Mouse (Mus musculus) liver, adult (tissue): ENCODE data around the gene Cd151.
A peak's percentile ranks its signal among the peaks of the same experiment; 100 is the strongest.

ENCODE experiments used
- GATA4 ChIP-seq: IDR thresholded peaks from 2 replicates; pipeline ENCODE4 v1.6.1; 2014; ENCODE audit warnings: mild to moderate bottlenecking, low read length; ENCODE audit not compliant: insufficient replicate concordance

Cd151 gene

DNA sequence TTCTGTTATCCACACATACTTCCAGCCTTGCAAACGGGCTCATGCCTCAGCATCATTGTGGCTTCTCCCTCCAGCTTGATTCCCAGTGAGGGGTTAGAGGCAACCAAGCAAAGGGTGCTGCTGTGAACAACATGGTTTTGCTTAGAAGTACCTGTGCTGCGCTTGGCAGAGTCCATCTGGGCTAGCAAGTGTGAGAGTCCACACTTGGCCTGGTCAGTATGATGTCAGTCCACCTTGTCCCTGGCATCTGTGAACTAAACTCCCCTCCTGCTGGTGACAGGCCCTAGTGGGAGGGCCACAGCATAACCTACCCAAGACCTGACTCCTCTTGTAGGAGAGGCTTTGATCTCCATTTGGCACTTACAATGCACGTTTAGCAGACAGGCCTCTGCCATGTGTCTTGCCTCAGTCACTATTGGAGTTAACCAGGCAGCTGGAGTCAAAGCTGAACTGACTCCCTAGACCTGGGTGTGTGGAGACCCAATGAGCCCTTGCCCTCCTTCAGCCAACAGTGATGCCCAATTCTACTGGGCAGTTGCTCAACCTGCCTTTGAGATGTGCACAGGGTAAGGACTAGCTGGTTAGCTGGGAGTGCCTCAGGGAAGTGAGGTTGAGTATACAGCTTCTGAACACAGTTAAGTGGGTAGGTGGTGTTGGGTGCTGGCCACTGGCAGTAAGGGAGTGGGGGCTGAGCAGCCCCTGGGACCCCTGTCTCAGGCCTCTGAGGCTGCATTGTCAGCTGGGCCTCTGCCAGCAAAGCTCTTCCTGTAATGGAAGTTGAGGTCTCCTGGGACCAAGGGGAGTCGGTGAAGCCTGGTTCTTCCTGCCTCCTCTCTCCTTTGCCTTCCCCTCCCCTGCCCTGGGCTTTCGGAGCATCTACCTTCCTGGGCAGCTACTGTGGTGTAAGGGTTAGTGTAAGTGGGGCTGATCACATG is 17.3 kb downstream of the Cd151 start:
- TF ChIP-seq GATA4, result no peak

DNA sequence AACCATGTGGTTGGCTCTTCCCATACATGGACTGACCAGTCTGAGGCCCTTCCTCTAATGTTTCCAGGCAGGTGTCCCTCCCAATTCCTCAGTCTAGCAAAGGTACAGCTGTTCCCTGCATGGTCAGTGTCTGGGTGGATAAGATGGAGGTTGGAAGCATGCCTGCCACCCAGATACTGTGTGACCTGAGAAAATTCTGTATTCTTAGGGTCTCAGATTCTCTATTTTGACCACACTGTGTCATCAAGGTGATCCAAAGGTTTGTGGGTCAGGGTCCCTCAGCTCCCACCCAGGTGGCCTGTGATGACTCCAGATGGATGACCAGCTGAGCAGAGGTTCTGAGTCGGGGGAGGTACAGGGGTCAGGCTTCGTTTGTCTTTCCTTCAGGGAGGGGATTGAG is 18.0 kb downstream of the Cd151 start:
- no peak for TF ChIP-seq GATA4

DNA sequence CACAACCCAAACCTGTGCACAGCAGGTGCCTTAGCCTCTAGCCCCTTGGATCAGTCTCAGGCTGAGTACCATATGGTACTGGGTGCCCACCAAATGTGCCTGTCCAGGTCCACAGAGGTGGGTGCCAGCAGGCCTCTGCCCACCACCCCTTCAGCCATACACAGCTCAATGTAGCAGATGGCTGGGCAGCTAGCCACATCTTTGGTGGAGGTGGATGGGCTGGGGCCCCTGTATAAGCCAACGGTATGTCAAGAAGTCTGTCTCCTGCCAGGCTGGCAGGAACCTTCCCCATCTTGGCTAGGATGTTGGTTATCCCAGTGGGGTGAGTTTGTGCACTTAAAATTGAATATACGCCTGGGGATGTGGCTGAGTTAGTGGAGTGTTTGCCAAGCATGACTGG is 18.4 kb downstream of the Cd151 start:
- no peak for TF ChIP-seq GATA4

DNA sequence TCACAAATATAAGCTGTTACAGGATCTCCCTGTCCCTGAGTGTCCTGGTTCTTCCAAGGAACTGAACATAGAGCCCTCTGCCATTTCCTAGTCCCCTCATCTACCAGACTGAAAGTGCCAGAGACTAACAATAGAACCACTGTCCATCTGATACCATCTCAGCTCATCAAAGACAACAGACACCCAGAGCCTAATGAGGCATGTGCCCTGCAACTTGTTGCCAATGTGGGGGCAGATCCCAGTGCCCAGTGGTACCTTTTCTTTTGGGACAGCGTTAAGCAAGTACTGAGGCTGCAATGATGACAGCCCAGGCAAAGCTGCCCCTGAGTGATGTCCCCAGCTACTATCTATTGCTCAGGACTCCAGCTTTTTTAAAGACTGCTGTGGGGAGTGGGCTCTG is 19.0 kb downstream of the Cd151 start:
- TF ChIP-seq GATA4, result no peak

DNA sequence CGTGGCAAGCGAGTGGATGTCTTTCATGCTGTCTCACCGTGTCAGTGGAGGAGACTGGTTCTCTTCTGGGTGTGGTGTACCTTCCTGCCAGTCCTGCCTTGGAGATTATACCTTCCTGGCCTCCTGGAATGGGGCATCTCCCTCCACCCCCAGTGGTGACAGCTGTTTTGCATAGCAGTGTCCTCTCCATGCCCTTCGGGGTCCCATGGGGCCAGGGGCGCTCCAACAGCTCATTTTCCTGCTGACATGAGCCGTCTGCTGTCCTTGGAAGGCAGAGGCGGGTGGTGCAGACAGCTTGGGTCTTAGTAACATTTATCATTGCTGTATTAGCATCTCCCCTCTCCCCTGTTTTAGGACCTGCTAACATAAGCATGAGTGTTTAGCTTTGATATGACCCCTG is 19.9 kb downstream of the Cd151 start:
- TF ChIP-seq GATA4, result no peak

DNA sequence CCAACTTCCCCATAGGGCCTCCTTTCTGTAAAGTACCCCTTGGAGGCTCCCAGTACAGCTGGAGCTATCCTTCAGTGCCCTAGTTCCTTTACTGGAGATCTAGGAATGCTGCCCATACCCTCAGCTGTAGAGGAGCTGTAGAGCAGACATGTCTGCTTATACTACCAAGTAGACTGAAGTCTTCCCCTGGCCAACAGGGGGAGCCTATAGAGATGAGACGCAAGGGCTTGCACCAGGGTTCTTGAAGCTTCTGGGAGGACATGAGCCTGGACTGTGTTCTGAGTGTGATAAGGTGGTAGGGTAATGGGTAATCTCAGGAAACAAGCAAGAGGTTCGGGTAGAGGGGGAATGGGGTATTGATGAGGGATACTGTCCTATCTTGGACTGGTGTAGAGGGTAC is 24.0 kb downstream of the Cd151 start:
- no peak for TF ChIP-seq GATA4

DNA sequence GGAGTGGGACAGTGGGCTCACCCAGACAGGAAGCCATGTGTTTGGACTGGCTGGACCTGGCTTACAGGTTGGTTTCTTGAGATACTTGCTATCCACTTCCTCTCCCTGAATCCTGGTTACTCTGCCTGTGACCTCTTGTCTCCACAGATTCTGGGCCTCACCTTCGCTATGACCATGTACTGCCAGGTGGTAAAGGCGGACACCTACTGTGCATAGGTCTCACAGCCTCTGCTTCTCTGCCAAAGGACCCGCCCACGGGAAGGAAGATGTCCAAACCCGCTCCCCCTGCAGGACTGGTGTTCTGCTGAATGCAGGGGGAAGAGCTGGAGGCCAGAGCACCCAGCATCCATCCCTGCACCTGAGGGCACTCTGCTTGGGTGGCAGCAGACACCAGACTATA is 25.5 kb downstream of the Cd151 start:
- no peak for TF ChIP-seq GATA4

DNA sequence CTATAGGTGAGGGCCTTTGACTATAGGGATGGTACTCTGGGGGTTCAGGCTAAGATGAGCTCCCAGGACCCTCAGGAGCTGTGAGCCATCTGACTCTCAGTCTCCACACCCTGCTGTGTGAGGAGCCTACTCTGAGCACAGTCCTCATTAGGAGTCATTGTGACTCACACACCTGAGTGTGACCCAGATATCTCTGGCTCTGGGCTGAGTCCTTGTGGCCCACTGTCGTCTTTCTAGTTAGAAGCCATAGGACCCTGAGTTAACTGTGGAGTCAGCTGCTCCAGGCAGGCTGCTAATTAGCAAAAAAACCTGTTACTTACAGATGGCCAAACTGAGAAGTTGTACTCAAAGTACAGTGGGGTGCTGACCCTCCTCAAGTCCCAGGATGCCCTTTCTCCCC is 26.5 kb downstream of the Cd151 start:
- no peak for TF ChIP-seq GATA4

DNA sequence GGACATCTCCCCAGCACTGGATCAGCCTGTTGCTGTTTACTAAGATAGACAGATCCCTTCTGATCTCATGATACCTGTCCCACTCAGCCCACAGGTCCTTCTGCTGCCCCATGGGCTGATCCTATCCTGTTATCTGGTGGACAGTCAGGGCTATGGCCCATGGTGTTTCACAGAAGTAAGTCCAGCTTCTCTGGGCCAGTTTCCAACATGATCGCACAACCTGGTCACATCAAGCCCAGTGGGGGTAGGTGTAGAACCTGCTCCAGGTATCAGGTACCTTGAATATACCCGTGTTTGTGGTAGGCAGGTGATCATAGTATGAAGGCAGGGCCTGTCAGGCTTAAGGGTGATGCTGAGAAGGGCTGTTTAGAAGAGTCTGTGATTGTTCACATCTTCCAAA is 28.2 kb downstream of the Cd151 start:
- no peak for TF ChIP-seq GATA4

DNA sequence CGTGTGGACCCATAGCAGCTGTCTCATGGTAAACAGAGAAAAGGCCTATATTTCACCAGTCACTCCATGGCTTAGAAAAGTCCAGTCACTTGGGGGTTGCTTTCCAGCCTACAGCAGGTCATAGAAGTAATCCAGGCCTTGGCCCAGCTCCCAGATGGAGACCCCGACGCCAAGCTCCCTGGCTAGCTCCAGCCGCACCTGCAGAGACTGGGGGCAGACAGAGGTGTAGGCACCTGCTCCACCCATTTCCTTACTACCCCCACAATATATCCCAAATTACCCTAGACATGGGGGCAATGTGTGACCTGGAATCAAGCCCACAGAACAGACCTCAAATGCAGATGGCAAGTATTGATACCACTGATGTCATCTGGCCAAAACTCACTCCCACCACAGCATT is 28.7 kb downstream of the Cd151 start:
- no peak for TF ChIP-seq GATA4

DNA sequence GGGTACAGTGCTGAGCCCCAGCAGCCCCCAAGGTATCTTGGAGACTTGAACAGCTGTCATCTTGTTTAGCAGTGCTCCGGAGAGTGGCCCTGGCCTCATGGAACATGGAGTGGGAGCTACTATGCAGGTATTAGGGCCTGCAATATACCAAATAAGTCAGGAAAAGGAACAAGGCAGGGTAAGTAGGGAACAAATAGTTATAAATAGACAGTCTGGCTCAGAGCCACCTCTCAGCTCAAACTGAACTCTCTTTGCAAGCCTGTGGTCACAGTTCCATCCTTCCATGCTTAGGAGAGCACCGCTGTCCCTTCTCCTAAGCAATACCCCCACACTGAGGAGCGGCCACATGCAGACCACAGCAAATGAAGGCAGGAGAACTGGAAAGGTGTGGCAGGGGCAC is 30.4 kb downstream of the Cd151 start:
- TF ChIP-seq GATA4, result no peak

DNA sequence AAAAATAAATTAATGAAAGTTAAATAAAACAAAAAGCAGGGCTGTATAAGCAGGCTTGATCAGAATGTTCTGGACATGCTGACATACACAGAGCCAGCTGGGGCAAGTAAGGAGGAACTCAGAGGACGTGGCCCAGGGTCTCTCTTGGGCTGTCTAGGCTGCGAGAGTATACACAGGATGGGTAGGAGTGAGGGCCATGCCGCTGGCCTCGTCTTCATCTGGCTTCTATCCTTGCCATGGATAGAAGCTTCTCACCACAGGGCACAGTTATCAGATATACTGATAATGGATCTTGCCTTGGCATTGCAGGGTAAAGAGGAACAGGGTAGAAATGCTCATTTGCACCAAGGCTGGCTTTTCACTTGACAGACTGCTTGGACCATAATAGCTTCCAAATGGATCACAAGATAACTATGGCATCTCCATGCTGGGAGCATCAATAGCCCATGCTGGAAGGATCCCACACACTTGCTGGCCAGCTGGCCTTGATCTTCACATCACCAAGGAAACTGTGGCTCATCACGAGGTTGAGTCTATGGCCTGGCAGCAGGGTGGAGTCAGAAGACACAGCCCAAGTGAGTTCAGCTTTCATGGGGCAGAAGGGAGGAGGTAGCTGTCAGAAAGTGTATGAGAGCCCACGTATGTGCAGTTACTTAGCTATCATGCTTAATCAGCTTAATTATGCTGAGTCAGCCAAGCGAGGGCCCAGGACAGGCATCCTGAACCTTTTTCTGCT is 34.8 kb downstream of the Cd151 start:
- no peak for TF ChIP-seq GATA4

DNA sequence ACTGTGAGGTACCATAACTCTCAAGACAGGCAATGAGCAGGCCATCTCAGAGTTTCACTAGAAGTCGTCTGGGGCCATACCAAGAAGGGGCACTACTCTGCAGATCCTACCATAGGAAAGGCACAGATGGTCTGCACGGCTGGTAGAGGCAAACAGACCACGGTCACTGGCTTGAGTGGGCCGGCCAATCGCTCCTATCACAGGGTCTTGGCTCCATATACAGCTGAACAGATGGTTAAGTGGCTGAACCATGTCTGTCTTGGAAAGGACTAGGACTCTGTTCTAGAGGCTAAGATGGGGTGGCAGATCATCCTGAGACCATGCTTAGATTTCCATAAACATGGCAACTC is 35.3 kb downstream of the Cd151 start:
- no peak for TF ChIP-seq GATA4

DNA sequence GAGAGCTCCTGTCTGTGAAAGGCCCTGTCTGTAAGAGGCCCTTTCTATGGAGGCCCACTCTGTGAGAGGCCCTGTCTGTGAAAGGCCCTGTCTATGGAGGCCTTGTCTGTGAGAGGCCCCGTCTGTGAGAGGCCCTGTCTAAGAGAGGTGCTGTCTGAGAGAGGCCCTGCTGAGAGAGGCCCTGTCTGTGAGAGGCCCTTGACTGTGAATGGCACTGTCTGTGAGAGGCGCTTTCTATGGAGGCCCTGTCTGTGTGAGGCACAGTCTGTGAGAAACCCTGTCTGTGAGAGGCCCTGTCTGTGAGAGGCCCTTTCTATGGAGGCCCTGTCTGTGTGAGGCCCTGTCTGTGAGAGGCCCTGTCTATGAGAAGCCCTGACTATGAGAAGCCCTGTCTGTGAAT is 39.1 kb downstream of the Cd151 start:
- TF ChIP-seq GATA4, result no peak

DNA sequence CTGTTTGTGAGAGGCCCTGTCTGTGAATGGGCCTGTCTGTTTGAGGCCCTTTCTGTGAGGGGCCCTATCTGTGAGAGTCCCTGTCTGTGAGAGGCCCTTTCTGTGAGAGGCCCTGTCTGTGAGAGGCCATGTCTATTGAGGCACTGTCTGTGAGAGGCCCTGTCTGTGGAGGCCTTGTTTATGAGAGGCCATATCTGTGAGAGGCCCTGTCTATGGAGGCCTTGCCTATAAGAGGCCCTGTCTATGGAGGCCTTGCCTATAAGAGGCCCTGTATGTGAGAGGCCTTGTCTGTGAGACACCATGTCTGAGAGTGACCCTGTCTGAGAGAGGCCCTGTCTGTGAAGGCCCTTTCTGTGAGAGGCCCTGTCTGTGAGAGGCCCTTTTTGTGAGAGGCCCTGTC is 41.0 kb downstream of the Cd151 start:
- no peak for TF ChIP-seq GATA4

DNA sequence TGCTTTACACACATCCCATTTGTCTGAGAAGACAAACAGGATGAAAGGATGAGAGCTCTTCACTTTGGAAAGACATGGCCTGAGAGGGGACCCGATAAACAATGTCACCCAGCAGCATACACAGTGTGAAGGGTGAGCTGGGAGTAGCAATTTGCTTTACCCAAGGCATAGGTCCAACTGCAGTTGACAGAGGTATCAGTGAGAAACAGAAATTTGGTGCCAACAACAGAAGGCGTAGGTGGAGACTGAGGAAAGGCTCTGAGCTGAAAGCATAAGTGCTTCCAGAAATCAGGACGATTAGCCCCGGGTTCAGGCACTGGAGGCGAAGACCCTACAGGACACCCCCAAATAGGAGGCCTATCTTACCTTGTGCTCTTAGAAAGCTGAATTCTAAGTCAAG is 43.0 kb downstream of the Cd151 start:
- TF ChIP-seq GATA4, result no peak

DNA sequence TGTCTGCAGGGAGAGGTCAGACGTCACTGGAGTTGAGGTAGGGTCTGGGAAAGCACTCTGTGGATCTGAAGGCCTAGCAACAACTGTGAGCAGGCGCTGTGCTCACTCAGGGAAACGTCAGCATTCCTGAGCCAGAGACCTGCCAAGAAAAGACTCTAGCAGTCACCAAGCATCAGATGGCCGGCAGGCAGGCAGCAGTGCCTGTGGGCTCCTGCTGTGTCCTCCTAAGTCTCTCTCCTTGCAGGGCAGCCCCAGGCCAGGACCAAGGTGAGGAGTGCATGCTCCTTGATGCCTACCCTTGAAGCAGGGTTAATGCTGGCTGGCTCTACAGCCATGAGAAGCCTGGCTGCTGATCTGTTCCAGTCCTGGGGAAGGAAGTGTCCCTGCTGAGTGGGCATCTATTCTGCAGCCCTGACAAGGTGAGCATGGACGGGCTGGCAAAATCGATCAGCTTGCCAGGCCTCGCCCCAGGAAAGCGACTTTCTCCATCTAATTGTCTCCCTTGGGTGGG is 43.5 kb downstream of the Cd151 start:
- TF ChIP-seq GATA4, result no peak

DNA sequence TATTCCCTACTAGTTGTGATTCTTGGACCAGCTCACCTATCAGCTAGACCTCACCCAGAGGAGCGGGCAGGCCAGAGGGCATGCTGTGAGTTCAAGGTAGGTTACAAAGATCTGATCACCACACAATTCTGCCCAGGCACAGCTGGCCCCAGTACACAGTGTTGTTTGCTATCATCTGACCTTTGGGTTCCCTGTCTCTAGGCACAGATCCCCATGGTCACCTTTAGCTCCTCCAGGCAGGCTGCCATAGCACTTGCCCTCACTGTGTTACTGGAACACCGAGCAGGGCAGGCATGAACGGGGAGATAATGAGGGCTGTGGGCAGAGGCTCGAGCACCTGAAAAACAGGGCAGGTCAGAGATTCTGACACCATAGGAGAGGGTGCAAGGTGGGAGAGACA is 50.4 kb downstream of the Cd151 start:
- TF ChIP-seq GATA4, result peak; percentile 84
